Mouse (Mus musculus) neural tube, embryonic 11.5 days (tissue): Measurements from ENCODE around the gene Dnm1. TPM values are rescaled to one million over a fixed set of nuclear protein-coding genes. Genes with fewer than 3 reads are reported as not detected.

Experiments used
- ATAC-seq: fragments of 200-750 bp; cut with Nextera tagmentation; 2 replicates; pipeline ENCODE4 v1.8.0; 2017; ENCODE audit warnings: moderate number of reproducible peaks, mild to moderate bottlenecking, moderate TSS enrichment, moderate library complexity; ENCODE audit not compliant: insufficient read depth, low FRiP score, low TSS enrichment
- DNase-seq: peaks from one replicate; pipeline ENCODE4 v3.0.0-alpha.2; 2015; ENCODE audit warnings: low spot score
- H3K27ac ChIP-seq: fragments of 300-500 bp; sonication (generic); 2 replicates; pipeline ENCODE4 v1.5.1; 2014; ENCODE audit warnings: low read depth, mild to moderate bottlenecking, low read length
- H3K27me3 ChIP-seq: fragments of 300-500 bp; sonication (generic); 2 replicates; pipeline ENCODE4 v1.6.1; 2014; ENCODE audit warnings: mild to moderate bottlenecking, low read length, mixed read lengths; ENCODE audit not compliant: control insufficient read depth, insufficient read depth
- H3K36me3 ChIP-seq: fragments of 300-500 bp; sonication (generic); 2 replicates; pipeline ENCODE4 v1.6.1; 2014; ENCODE audit warnings: mild to moderate bottlenecking, low read length, moderate library complexity, mixed read lengths; ENCODE audit not compliant: control insufficient read depth, insufficient read depth
- H3K4me1 ChIP-seq: fragments of 300-500 bp; sonication (generic); 2 replicates; pipeline ENCODE4 v1.6.1; 2014; ENCODE audit warnings: low read length, mixed read lengths; ENCODE audit not compliant: control insufficient read depth, insufficient read depth
- H3K4me2 ChIP-seq: fragments of 300-500 bp; sonication (generic); 2 replicates; pipeline ENCODE4 v1.6.1; 2014; ENCODE audit warnings: low read depth, mild to moderate bottlenecking, moderate library complexity
- H3K4me3 ChIP-seq: fragments of 300-500 bp; sonication (generic); 2 replicates; pipeline ENCODE4 v1.5.1; 2014; ENCODE audit warnings: low read depth, low read length
- H3K9ac ChIP-seq: fragments of 300-500 bp; sonication (generic); 2 replicates; pipeline ENCODE4 v1.6.1; 2014; ENCODE audit warnings: mild to moderate bottlenecking, low read length
- H3K9me3 ChIP-seq: fragments of 300-500 bp; sonication (generic); 2 replicates; pipeline ENCODE4 v1.6.1; 2016; ENCODE audit warnings: low read length; ENCODE audit not compliant: control insufficient read depth
- WGBS: fragments of 180-500 bp; shearing (Covaris S2); extraction: QIAGEN DNeasy Blood & Tissue Kit; methylation state at CpG from one replicate; pipeline ENCODE4 v1.1.7; 2014; 5-methylcytosine and 5-hydroxymethylcytosine counted together
- polyA plus RNA-seq: library from polyadenylated mRNA; unstranded; fragments of >200 nt; fragmentation: Nextera tagmentation; extraction: Ambion mirVana; gene quantifications from 2 replicates; pipeline ENCODE4 v1.2.1, GENCODE M21; 2014

Gene Dnm1
- polyA plus RNA-seq = 23.7 and 29.5 TPM in 2 replicates

- H3K9ac ChIP-seq = peak within 1 kb of the TSS; percentile 76
- H3K4me3 ChIP-seq = peak within 1 kb of the TSS; percentile 51
- DNase-seq (peak; percentile 92), ATAC-seq (peak; percentile 68)
- under 1% methylated on average over 63 of the region's 63 CpGs for WGBS
- peak within 1 kb of the TSS; percentile 80 for H3K27ac ChIP-seq
- H3K4me2 ChIP-seq = peak within 1 kb of the TSS; percentile 93
- H3K36me3 ChIP-seq = no peaks in the 10 kb centered on the region; the same call in 1 of the 2 replicates
- no peaks in the 10 kb centered on the region for H3K9me3 ChIP-seq
- no peaks in the 10 kb centered on the region; the same call in 1 of the 2 replicates for H3K27me3 ChIP-seq
- H3K4me1 ChIP-seq = peaks cover 11% of the 10 kb centered on the region
Measured at GRCm38 (mm10) chr2:32353007-32353542, at the start of gene Dnm1. Gene Dnm1, minus strand, starts transcription at chr2:32353338.

GRCm38 (mm10) chr2:32396695-32397094 is 43.6 kb upstream of the Dnm1 start:
- Histone ChIP-seq H3K9ac (peak overlapping the region; percentile 64), H3K27ac (no peak overlapping the region), H3K4me2 (peak overlapping the region; percentile 90), H3K9me3 (no peaks in the 10 kb centered on the region), H3K36me3 (peaks cover 3% of the 10 kb centered on the region), H3K4me1 (peaks cover 6% of the 10 kb centered on the region), H3K27me3 (no peaks in the 10 kb centered on the region), H3K4me3 (peak overlapping the region; percentile 71)
- ATAC-seq (no peak), DNase-seq (no peak)
- WGBS = under 1% methylated on average over 15 of the region's 15 CpGs

- peak overlapping the region; percentile 64 for H3K9ac ChIP-seq
- H3K4me2 ChIP-seq = peak overlapping the region; percentile 90
- H3K27ac ChIP-seq = peak overlapping the region; percentile 75
- H3K4me1 ChIP-seq = peaks cover 6% of the 10 kb centered on the region
- DNase-seq (peak; percentile 92), ATAC-seq (peak; percentile 93)
- H3K36me3 ChIP-seq = peaks cover 3% of the 10 kb centered on the region
- H3K4me3 ChIP-seq = peak overlapping the region; percentile 71
- WGBS = under 1% methylated on average over 54 of the region's 59 CpGs
- H3K9me3 ChIP-seq = no peaks in the 10 kb centered on the region
- H3K27me3 ChIP-seq = no peaks in the 10 kb centered on the region
Measured at GRCm38 (mm10) chr2:32395946-32396621, 42.9 kb upstream of the Dnm1 start.

- H3K27me3 ChIP-seq = no peaks in the 10 kb centered on the region
- H3K9ac ChIP-seq = peak within 1 kb of the TSS; percentile 64
- peaks cover 2% of the 10 kb centered on the region for H3K36me3 ChIP-seq
- no peaks in the 10 kb centered on the region for H3K9me3 ChIP-seq
- H3K4me1 ChIP-seq = peaks cover 6% of the 10 kb centered on the region
- peak within 1 kb of the TSS; percentile 71 for H3K4me3 ChIP-seq
- H3K27ac ChIP-seq = peak within 1 kb of the TSS; percentile 75
- ATAC-seq (peak; percentile 88), DNase-seq (peak; percentile 93)
- peak within 1 kb of the TSS; percentile 90 for H3K4me2 ChIP-seq
- WGBS = under 1% methylated on average over 31 of the region's 31 CpGs
Measured at GRCm38 (mm10) chr2:32395484-32395945, 42.4 kb upstream of the Dnm1 start, which contains the start of gene Ptges2. Gene Ptges2, plus strand, starts transcription at chr2:32395896.

- Histone ChIP-seq H3K4me1 (peaks cover 6% of the 10 kb centered on the region), H3K4me2 (peak overlapping the region; percentile 90), H3K36me3 (no peaks in the 10 kb centered on the region; the same call in none of the 2 replicates), H3K9ac (peak overlapping the region; percentile 64), H3K9me3 (no peaks in the 10 kb centered on the region), H3K27ac (peak overlapping the region; percentile 75), H3K27me3 (no peaks in the 10 kb centered on the region), H3K4me3 (peak overlapping the region; percentile 71)
- 3% methylated on average over 8 of the region's 8 CpGs for WGBS
- DNase-seq (peak; percentile 38), ATAC-seq (no peak)
Measured at GRCm38 (mm10) chr2:32394973-32395372, 41.8 kb upstream of the Dnm1 start.

- no peak overlapping the region for H3K4me3 ChIP-seq
- no peak for DNase-seq
- 92% methylated on average over 5 of the region's 5 CpGs for WGBS
- H3K4me2 ChIP-seq = no peak overlapping the region
- no peak overlapping the region for H3K27ac ChIP-seq
- ATAC-seq = no peak
- peaks cover 4% of the 10 kb centered on the region for H3K4me1 ChIP-seq
- H3K27me3 ChIP-seq = no peaks in the 10 kb centered on the region
- H3K9me3 ChIP-seq = no peaks in the 10 kb centered on the region
- H3K9ac ChIP-seq = no peak overlapping the region; the same call in 1 of the 2 replicates
- H3K36me3 ChIP-seq = no peaks in the 10 kb centered on the region; the same call in 1 of the 2 replicates
Measured at GRCm38 (mm10) chr2:32392063-32392462, 38.9 kb upstream of the Dnm1 start.

- no peak overlapping the region for H3K4me3 ChIP-seq
- H3K9me3 ChIP-seq = no peaks in the 10 kb centered on the region
- no peak overlapping the region for H3K4me2 ChIP-seq
- no peak for DNase-seq
- no peak overlapping the region for H3K9ac ChIP-seq
- no peaks in the 10 kb centered on the region; the same call in 1 of the 2 replicates for H3K36me3 ChIP-seq
- H3K4me1 ChIP-seq = no peaks in the 10 kb centered on the region
- 73% methylated on average over 8 of the region's 8 CpGs for WGBS
- ATAC-seq = no peak
- no peaks in the 10 kb centered on the region for H3K27me3 ChIP-seq
- no peak overlapping the region for H3K27ac ChIP-seq
Measured at GRCm38 (mm10) chr2:32390871-32391270, 37.7 kb upstream of the Dnm1 start.

- Histone ChIP-seq H3K36me3 (no peaks in the 10 kb centered on the region; the same call in 1 of the 2 replicates), H3K27me3 (no peaks in the 10 kb centered on the region), H3K4me2 (no peak overlapping the region), H3K4me3 (no peak overlapping the region), H3K27ac (no peak overlapping the region), H3K4me1 (no peaks in the 10 kb centered on the region), H3K9me3 (no peaks in the 10 kb centered on the region), H3K9ac (no peak overlapping the region)
- 86% methylated on average over 2 of the region's 2 CpGs for WGBS
- ATAC-seq = no peak
- no peak for DNase-seq
Measured at GRCm38 (mm10) chr2:32389157-32389556, 36.0 kb upstream of the Dnm1 start.
